Mouse (Mus musculus): ENCODE data around the gene Clptm1.

Clptm1 gene

DNA sequence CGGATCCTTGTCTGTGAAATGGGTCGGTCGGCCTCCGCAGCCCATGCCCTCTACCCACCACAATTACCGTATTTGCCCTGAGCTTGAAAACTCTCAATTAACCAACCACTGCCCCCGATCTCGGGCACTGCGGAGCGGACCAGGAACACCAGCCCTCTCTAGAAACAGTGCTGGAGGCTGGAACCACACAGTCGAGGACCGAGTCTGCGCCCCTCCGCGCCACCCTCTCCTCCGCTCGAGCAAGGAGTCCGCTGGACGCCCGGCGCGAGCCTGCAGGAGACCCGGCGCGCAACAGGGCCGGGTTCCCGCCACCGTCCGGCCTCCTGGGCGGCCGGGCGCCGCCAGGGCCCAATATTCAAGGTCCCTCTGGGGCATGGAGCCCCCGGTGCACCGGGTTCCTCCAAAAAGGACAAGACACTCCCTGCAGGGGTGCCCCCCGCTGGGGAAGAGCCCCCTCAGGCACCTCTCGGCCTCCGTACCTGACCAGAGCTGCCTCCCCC, 328 bp downstream of the Clptm1 start:
- no peak for DNase-seq (ENCODE audit: low spot score in 2 of 2)

DNA sequence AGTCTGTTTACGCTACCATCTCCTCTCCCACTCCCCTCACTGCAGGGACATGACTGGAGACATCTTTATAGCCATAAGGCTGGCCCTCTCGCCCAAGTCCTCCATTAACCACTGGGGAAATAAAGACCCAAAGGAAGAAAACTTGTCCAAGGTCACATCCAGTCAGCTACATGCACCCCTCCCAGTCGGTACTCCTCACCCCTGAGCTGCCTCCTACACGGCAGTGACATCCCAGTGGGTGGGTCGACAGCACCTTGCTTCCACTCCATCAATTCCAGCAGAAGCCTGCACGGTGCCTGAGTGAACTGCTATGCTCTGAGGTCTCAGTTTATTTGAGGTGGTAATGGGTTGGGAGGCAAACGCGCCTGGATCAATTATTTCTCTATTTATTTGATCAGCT, 893 bp downstream of the Clptm1 start:
- no peak for DNase-seq (ENCODE audit: low spot score in 2 of 2)

DNA sequence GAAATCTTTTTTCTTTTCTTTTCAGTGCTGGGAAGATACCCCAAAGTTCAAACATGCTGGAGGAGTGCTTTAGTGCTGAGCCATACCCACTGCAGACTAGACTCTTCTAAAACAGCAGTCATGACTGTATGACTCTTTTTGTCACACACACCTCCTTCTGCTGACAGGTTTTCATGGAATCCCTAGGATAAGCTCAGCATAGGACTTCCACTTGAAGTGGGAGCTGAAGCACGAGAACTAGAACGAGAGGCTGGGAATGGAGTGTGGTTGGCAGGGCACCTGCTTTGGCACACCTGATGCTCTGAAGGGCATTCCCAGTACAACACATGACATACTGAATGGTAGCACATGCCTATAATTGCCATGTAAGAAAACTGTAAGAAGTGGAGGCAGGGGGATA, 12.2 kb downstream of the Clptm1 start:
- no peak for DNase-seq (ENCODE audit: low spot score in 2 of 2)

GRCm38 (mm10) chr7:19651063-19651786, 13.6 kb downstream of the Clptm1 start:
- DNase-seq (ENCODE audit: low spot score in 2 of 2), result no peak

- DNase-seq (ENCODE audit: low spot score in 2 of 2), result no peak
These were observed 23.6 kb downstream of the Clptm1 start for GRCm38 (mm10) chr7:19641223-19641622.

DNA sequence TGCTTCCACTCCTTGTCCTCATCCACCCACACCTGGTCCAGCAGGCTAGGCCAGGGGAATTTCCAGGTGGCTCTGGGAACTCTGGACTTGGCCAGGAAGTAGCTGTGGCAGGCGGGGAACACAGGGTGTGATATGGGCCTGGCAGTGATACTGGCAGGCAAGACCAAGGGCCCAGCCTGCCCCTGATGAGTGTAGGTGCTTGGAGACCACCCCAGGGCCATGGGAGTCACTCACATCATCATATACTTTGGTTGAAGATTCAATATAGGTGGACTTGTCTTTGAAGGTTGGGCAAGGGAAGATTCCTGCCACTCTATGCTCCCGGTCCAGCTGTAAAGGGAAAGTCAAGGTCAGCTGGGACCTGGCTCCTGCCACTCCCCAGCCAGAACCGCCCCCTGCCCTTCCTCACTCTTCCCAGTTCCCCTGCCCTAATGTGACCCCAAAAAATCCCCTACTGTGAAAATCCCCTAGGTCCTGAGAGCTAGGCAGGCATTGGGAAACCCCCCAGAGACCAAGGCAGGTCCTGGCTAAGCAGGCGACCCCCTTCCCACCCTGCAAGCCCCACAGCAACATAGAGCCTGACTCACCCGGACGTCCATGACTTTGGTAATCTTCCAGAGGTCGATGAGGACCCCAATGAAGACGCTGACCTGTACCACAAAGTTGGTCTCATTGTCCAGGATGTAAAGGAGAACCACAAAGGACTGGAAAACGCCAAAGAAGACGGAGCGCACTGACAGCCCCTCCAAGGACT, 29.6 kb downstream of the Clptm1 start:
- no peak for DNase-seq (ENCODE audit: low spot score in 2 of 2)

GRCm38 (mm10) chr7:19634591-19634990, 30.2 kb downstream of the Clptm1 start:
- DNase-seq (ENCODE audit: low spot score in 2 of 2), result no peak

- no peak for DNase-seq (ENCODE audit: low spot score in 2 of 2)
These were observed 31.0 kb downstream of the Clptm1 start for GRCm38 (mm10) chr7:19633855-19634254.

- DNase-seq (ENCODE audit: low spot score in 2 of 2), result no peak
These were observed 31.6 kb downstream of the Clptm1 start for GRCm38 (mm10) chr7:19633197-19633596.

DNA sequence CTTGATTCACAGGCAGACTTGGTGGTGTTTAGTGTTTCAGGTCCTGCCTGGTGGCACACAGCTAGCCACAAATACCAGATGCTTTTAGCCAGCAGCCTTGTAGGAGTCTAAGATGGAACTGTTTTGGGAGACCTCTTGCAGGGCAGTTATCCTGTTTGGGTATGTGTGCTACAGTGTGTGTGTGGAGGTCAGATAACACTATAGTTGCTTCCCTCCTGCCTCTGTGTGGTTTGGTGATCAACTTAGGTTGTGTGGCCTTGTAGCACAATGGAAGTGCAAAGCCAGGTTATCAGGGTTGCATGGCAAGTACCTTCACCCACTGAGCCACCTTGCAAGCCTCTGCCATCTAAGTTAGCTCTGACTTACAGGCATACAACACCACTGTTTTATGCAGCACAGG, 32.1 kb downstream of the Clptm1 start:
- DNase-seq (ENCODE audit: low spot score in 2 of 2), result no peak

GRCm38 (mm10) chr7:19632275-19632674, 32.6 kb downstream of the Clptm1 start:
- DNase-seq (ENCODE audit: low spot score in 2 of 2), result no peak

- DNase-seq (ENCODE audit: low spot score in 2 of 2), result peak; percentile 74 to 85
These were observed 35.5 kb downstream of the Clptm1 start, which contains the start of gene Relb for GRCm38 (mm10) chr7:19629361-19629734. Gene Relb, minus strand, starts transcription at chr7:19629438.

DNA sequence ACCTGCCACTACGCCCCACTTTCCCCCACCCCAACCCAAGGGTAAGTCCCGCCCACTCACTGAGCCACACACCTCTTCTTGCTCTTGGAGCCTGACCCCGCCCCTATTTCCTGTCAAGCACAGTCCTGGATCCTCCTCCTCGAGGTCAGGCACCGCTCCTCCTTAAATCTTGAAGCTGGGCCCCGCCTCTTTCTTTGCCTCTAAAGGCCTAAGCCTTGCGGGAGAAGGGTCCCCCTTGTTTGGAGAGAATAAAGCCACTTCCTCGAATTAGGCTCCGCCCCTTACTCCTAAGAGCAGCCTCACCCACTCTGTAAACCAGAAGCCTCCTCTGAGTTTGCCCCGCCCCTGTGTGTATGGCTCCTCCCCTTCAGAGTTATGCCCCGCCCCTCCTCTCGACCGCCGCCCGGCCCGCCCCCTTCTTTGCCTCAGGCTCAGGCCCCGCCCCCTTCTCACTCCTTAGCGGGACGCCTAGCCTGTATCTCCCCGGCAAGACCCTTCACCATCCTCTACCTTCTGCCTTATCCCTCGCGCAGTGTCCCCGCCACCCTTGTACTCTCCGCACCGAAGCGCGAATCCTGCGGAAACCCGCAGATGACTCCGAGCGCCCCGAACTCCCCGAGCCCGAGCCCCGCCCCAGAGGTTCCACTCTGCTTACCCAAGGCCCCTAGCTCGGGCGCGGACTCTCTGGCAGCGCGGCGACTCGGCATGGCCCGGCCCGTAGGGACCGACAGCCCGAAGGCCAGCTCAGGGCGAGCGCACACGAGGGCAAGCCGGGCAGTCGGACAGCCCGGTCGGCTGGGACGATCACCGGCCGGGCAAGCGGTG, 36.1 kb downstream of the Clptm1 start:
- DNase-seq (ENCODE audit: low spot score in 2 of 2), result peak; percentile 69 to 81

GRCm38 (mm10) chr7:19628192-19628535, 36.7 kb downstream of the Clptm1 start:
- no peak for DNase-seq (ENCODE audit: low spot score in 2 of 2)

- DNase-seq (ENCODE audit: low spot score in 2 of 2), result no peak
These were observed 37.1 kb downstream of the Clptm1 start for GRCm38 (mm10) chr7:19627721-19628120.

- no peak for DNase-seq (ENCODE audit: low spot score in 2 of 2)
These were observed 41.4 kb downstream of the Clptm1 start for GRCm38 (mm10) chr7:19623433-19623832.

DNA sequence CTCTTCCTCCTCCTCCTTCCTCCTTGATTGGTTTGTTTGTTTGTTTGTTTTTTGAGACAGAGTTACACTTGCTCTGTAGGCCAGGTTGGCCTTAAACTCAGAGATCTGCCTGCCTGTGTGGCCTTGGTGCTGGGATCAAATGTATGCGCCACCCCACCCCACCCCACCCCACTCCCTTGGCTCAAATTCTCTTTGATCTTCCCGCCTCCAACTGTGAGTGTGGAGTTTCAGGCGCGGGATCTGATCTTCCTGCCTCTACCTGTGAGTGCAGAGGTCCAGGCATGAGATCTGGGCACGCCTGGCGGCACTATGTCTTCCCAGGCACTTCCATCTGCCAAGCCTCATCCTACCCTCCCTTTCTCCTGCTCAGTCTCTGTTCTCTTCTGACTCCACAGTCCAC, 42.6 kb downstream of the Clptm1 start:
- DNase-seq (ENCODE audit: low spot score in 2 of 2), result no peak

GRCm38 (mm10) chr7:19620811-19621210, 44.0 kb downstream of the Clptm1 start:
- peak in 1 of 2 experiments; percentile 33 for DNase-seq (ENCODE audit: low spot score in 2 of 2)

DNA sequence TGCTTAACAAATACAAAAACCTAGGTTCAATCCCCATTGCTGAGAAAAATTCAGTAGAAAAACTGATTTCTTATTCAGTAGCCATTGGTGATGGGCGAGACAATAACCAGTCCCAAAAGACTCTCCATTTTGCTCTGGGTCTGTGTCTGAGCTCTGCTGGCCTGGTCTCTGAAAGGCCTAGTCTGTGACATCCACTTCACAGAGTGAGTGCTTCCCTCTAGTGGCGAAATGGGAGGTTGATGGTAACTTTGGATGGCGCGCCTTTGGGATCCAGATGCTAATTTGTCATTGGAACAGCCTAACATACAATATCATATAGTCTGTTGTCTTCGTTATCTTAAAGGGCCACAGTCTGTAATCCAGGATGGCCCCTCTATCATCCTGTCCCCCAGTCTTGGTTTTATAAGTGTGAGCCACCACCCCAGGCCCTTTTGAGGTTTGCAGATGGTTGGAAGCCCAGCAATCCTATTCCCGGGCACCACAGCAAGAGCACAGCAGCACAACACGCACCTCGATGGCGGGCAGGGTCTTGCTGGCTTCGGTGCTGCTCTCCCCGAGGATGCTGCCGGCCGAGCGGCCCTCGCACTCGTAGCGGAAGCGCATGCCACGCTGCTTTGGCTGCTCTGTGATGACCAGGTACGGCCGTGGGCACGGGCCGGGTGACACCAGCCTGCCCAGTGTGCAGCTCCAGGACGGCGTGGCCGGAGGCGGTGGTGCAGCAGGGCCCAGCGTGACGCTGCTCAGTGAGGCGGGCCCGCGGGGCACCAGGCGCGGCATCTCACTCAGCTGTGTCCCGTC, 45.6 kb downstream of the Clptm1 start:
- DNase-seq (ENCODE audit: low spot score in 2 of 2), result peak; percentile 47 to 66

DNA sequence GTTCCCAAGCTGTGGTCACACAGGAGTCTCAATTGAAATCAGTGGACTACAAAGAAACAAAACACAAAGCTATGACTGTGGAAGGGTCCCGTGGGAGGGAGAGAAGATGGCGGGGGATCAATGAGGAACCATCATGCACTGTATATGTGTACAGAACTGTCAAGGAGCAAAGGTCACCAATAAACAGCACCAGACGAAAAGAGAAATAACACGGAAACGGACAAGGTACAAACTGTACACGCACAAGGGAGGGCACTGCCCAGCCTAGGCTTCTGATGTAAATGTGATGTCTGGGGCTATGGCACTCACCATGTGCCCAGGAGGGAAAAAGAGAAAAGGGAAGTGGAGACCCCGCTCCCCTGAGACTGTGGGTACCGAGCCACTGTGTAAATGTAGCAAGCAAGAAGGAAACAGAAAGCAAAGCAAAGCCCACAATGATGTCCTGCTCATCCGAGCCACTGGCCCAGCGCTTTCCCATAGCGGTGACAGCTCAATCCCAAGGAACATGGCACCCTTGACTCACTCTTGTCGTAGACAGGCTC, 49.7 kb downstream of the Clptm1 start:
- no peak for DNase-seq (ENCODE audit: low spot score in 2 of 2)

DNA sequence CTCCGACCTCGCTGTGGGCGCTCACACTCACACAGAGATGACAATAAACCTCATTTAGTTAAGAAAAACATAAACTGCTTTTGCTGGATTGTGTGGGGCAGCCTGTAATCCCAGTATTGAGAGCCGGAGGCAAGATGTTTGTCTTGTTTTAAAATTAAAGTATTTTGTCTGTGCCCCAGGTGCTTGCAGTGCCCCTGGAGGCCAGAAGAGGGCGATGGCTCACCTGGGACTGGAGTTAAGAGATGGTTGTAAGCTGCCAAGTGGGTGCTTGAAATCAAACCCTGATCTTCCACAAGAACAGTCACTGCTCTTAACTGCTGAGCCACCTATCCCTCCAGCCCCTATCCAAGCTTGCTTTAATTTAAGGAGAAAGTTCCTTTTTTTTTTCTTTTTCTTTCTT, 53.9 kb downstream of the Clptm1 start:
- no peak for DNase-seq (ENCODE audit: low spot score in 2 of 2)
